Mouse (Mus musculus) left cerebral cortex, adult 9 months (tissue): ENCODE measurements at regions not wholly inside any gene's neighbourhood (a gene's known extent, or its start where the extent isn't known, plus 50 kb on each side); places are given as distances from the start of the nearest gene placed in this dataset.

ENCODE experiments used
- DNase-seq, 2 experiments: peaks; one replicate each; pipeline ENCODE4 v3.0.0; 2022; ENCODE audit warnings: low spot score in 2 of 2

DNA sequence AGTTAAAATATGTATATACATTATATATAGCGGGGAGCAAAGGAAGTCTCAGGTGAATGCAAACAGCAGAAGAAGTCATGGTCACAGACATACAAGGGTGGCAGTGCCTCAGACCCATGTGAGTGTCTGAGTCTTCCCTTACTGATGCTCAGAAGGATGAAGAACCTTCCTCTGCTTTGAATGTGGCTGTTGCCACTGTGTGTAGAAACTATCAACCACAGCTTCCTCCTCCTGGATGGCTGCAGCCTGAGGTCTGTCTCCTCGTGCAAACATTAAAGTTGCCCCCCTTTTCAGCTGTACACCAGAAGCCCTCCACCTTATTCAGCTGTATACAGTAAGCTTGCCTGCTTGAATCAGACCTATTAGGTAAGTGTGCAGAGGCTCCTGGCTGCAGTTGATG, 79.4 kb upstream of the Tspan5 start:
- DNase-seq, result no peak

DNA sequence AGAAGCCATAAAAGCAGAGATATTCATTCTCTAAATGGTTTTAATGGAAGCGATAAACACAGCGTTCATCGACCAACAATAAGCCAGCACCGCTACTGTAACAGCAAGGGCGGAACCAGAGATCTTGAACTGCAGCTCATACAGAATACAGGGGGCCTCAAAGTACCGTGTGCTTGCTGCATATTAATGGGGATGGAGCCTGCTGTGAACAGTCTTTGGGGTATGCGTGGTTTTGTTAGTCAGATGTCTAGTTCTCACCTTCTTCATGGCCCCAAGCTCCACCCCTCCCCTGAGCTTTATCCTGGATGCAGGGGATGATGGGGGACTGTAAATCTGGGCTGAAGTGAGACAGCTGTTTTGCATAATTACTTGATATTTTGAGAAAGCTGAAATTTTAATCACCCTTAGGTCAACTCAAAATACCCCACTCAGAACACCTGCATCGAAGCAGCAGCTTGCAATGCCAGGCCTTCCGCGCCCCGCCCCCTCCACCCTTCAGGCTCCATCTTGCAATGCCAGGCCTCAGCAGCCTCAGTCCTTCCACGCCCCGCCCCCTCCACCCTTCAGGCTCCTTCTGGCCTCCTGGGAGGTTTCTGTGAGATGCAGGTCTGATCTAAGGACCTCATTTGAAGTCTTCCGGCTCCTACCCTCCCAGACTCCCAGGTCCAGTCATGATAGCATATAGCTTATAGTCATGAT, 73.5 kb upstream of the Tspan5 start:
- DNase-seq, result no peak

DNA sequence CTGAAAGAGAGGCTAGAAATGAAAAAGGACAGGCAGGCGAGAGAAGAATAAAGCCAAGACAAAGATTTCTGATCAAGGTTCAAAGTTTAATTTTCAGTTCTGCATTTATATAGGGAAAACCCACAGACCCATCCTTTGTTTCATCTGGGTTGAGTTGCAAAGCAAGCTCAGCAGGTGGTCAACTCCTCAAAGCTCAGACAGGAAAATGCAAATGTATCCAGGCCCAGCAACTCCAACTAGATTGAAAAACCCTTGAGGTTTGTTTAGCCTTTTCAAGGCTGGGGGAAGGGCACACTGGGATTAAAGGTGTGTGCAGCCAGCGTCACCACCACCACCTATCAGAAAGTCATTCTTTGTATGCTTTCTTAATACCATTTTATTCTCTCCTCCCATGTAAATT, 66.1 kb upstream of the Tspan5 start:
- no peak for DNase-seq

DNA sequence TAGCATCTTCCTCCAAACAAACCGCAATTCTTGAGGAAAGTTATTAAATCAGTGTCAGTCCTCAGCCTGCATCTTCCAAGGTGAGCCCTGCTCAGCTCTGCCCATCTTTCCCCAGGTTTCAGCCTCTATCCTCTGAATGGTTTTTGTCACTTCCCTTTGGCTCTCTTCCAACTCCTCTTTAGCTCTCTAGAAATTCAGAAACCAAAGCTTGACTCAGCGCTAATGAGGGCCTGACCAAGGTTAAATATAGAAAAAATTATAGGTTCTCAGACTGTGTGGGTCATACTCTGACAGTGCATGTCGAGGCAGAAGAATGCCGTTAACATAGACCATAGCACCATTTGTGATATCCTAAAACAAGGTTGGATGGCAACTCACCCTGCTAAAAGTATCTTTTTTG, 63.6 kb upstream of the Tspan5 start:
- no peak for DNase-seq

DNA sequence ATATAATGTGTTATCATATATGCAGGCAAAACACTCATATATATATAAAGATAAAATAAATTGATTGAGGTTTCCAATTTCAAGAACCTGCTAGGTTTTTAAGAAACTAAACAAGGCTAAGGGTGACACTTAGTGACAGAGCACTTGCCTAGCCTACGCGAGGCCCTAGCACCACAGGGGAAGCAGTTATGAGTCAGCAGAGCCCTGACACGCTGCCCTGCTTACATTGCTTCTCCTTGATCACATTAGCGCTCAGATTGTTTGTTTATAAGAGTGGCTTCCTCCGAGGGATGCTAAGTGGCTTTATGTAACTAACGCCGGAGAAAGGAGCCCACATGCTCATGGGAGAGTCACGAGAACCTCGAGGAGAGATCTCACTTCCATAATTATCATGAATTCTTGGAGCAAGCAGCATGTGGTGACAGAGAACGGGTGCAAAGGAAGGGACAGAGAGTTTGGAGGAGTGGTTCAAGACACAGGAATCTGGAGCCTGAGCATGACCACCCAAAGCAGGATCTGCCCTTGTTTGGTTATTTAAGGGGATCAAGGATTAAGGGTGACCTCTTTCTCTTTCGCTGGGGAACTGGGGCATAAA, 55.3 kb upstream of the Tspan5 start:
- DNase-seq, result peak; percentile 23 to 45

DNA sequence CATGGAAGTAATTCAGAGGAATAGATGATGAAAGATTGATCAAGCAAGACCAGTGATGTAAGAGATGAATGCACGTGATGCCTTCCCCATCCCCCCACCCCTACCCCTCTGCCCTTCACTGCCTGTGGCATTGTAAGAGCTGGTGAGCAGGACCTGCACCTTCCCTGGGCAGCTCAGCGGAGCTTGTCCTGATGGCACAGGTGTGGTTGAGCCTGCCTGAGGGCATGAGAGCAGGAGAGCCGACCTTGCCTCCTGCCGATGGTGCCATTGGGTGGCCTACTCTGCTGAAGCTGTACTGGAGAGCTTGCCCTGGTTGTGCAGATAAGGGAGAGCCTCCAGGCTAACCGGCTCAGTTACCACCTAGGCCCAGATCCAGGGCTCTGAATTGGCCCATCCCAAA, 53.4 kb upstream of the Tspan5 start:
- no peak for DNase-seq
